Mouse (Mus musculus) G1E (cell line): ENCODE measurements at regions not wholly inside any gene's neighbourhood (a gene's known extent, or its start where the extent isn't known, plus 50 kb on each side); places are given as distances from the start of the nearest gene placed in this dataset.

Experiments used
- ATAC-seq: 2 replicates; pipeline ENCODE4 v1.8.0; 2016; ENCODE audit warnings: mild to moderate bottlenecking; ENCODE audit not compliant: insufficient number of reproducible peaks, poor library complexity, low FRiP score, severe bottlenecking; ENCODE audit errors: extremely low read depth
- DNase-seq: peaks from one replicate; pipeline ENCODE4 v3.0.0; 2012; ENCODE audit warnings: low spot score
- H3K27me3 ChIP-seq: 2 replicates; pipeline ENCODE4 v1.6.1; 2012; ENCODE audit warnings: mild to moderate bottlenecking, low read length, inconsistent platforms; ENCODE audit not compliant: insufficient read depth
- H3K36me3 ChIP-seq: replicated peaks from 2 replicates; pipeline ENCODE3; 2012; ENCODE audit warnings: mild to moderate bottlenecking, inconsistent platforms
- H3K4me1 ChIP-seq: 2 replicates; pipeline ENCODE4 v1.6.1; 2012; ENCODE audit warnings: low read depth, low read length, inconsistent platforms, mixed read lengths; ENCODE audit not compliant: insufficient read depth
- H3K4me3 ChIP-seq: 2 replicates; pipeline ENCODE4 v1.5.1; 2012; ENCODE audit warnings: low read depth, mild to moderate bottlenecking, inconsistent platforms, low read length, moderate library complexity, mixed read lengths
- H3K9me3 ChIP-seq: replicated peaks from 2 replicates; pipeline ENCODE4 v1.6.1; 2012; ENCODE audit warnings: inconsistent platforms
- CTCF ChIP-seq: IDR thresholded peaks from 2 replicates; pipeline ENCODE4 v1.5.1; 2012; ENCODE audit warnings: low read depth, low read length, inconsistent platforms, mixed read lengths
- GATA1 ChIP-seq: IDR thresholded peaks from 2 replicates; pipeline ENCODE4 v1.6.1; 2012; ENCODE audit warnings: borderline replicate concordance, low read length, inconsistent platforms, mixed read lengths
- GATA2 ChIP-seq: IDR thresholded peaks from 2 replicates; pipeline ENCODE4 v1.6.1; 2012; ENCODE audit warnings: low read depth, low read length, inconsistent platforms, borderline replicate concordance
- POLR2AphosphoS5 ChIP-seq: IDR thresholded peaks from 2 replicates; pipeline ENCODE4 v1.6.1; 2012; ENCODE audit warnings: low read depth, low read length, inconsistent platforms; ENCODE audit not compliant: insufficient replicate concordance
- TAL1 ChIP-seq: conservative IDR thresholded peaks from 2 replicates; pipeline ENCODE4 v1.6.1; 2012; ENCODE audit warnings: low read depth, low read length, inconsistent platforms, mixed read lengths

DNA sequence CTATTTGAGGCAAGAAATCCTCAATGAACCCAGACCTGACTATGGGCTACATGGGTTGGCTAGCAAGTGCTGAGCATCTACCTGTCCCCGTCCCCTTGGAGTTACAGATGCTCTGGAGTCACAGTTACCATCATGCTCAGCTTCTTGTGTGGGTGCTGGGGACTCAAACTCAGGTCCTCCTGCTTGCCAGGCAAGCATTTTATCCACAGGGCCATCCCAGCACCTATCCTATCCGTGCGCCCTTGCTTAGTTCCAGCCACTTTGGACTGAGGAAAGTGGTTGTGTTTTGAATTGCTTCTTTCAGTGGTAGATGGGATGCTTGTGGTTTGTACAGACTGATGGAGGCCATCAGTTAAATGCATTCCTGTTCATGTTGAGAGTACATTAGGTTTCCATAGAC is 85.0 kb upstream of the Klf14 start:
- Histone ChIP-seq H3K27me3 (peaks cover 3% of the 10 kb centered on the region), H3K9me3 (no peaks in the 10 kb centered on the region), H3K4me1 (no peaks in the 10 kb centered on the region), H3K36me3 (no peaks in the 10 kb centered on the region), H3K4me3 (no peak overlapping the region)
- no peak for TF ChIP-seq POLR2AphosphoS5
- no peak for TF ChIP-seq GATA1
- TF ChIP-seq GATA2: no peak
- TF ChIP-seq TAL1: no peak
- TF ChIP-seq CTCF: no peak
- no peak for DNase-seq
- no peak for ATAC-seq

DNA sequence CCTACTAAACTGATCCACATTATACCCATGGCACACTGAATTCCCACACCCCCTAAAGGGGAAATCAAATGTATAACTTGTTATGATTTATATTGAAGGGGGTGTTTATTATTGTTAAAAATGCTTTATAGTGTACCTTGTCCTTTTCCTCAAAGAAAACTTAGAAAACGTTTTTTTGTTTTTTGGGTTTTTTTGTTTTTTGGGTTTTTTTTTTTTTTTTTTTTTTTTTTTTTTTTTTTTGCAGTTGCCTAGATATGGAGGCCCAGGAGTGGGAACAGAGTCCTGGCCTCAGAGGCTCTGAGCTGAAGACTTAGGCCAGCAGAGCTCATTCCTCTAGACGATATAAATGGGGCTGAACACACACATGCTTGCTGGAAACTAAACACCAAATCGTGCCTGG is 87.3 kb upstream of the Klf14 start:
- ATAC-seq (no peak), DNase-seq (no peak)
- TF ChIP-seq POLR2AphosphoS5: no peak
- no peak for TF ChIP-seq GATA2
- no peak for TF ChIP-seq CTCF
- no peak for TF ChIP-seq TAL1
- no peak for TF ChIP-seq GATA1

DNA sequence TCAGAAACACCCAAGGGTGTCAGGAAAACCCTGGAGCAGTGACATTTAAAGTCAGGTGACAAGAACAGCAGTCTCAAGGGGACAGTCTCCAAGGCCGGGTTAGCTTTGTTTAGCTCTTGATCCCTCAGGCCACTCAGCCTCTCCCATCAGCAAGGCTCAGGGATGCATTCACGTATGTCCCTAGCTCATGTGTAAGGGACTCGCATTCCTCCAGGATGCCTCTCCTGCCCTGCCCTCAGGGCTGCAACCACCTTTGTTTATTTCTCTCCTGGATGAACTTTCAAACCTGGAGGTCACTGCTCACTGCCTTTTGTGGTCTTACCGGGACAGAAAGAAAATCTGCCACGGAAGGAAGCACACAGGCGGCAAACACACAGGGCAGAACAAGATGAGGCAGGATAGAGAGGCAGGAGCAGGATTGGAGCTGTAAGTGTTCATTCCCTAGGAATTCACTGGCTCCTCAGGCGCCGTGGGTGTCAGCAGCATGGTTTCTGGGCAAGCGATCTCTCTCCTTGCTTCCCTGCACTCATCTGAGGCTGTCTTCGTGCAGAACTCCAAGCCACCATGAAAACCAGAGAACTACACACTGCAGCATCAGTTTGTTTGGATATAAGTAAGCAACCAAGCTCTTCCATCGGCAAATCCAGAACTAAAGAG is 90.2 kb upstream of the Klf14 start:
- ATAC-seq (no peak), DNase-seq (no peak)
- Histone ChIP-seq H3K4me1 (no peaks in the 10 kb centered on the region), H3K27me3 (peaks cover 4% of the 10 kb centered on the region; the same call in 1 of the 2 replicates), H3K36me3 (no peaks in the 10 kb centered on the region), H3K4me3 (no peak overlapping the region), H3K9me3 (no peaks in the 10 kb centered on the region)
- no peak for TF ChIP-seq GATA1
- TF ChIP-seq POLR2AphosphoS5: no peak
- TF ChIP-seq CTCF: no peak
- no peak for TF ChIP-seq TAL1
- TF ChIP-seq GATA2: no peak

More for the DNA sequence above, 87.3 kb upstream of the Klf14 start:
- no peaks in the 10 kb centered on the region for H3K4me1 ChIP-seq
- no peaks in the 10 kb centered on the region for H3K36me3 ChIP-seq
- H3K4me3 ChIP-seq: no peak overlapping the region
- peaks cover 6% of the 10 kb centered on the region for H3K27me3 ChIP-seq
- H3K9me3 ChIP-seq: no peaks in the 10 kb centered on the region

DNA sequence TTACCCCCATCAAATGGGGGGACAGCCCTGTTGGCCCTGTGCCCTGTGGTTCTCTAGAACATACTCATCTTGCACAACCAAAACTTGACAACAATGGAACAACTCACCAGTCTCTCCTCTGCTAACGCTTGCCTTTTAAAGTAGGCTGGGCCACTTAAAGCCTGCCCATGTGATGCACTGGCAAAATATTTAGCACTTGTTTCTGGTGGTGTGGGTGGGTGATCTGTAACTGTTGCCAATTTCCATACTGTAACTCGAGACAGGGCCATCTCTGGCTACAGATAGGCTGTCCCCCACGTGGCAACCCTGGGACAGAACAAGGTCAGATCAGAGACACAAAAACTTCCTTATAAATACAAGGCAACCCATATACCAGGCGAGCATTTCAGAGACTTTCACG is 92.0 kb upstream of the Klf14 start:
- TF ChIP-seq GATA1 (no peak), POLR2AphosphoS5 (no peak), GATA2 (no peak), CTCF (no peak), TAL1 (no peak)
- H3K4me1 ChIP-seq: no peaks in the 10 kb centered on the region
- no peak for ATAC-seq
- H3K9me3 ChIP-seq: no peaks in the 10 kb centered on the region
- no peak overlapping the region for H3K4me3 ChIP-seq
- H3K27me3 ChIP-seq: peaks cover 4% of the 10 kb centered on the region
- peaks cover 4% of the 10 kb centered on the region for H3K36me3 ChIP-seq
- no peak for DNase-seq

DNA sequence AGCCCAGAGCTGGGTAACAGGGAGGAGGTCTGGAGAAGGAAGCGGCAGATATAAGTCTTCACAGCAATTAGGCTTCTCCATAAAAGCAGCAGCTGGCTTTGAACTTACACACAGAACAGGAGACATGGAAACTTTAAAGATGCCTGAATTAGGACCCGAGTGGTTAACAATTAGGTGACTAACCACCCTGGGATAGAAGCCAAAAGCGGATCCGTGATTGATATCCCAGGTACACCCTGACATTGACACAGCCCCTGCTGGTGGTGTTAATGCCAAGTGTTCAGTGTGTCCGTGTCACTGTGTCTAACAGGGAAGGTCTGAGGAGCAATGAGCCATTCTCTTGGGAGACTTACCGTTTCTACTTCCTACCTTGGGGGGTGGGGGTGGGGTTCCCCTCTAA is 92.9 kb upstream of the Klf14 start:
- H3K36me3 ChIP-seq: peaks cover 11% of the 10 kb centered on the region
- DNase-seq: no peak
- H3K9me3 ChIP-seq: no peaks in the 10 kb centered on the region
- no peak for TF ChIP-seq CTCF
- TF ChIP-seq GATA1: no peak
- no peak for TF ChIP-seq TAL1
- TF ChIP-seq POLR2AphosphoS5: no peak
- no peak for TF ChIP-seq GATA2
- H3K27me3 ChIP-seq: peaks cover 4% of the 10 kb centered on the region
- no peaks in the 10 kb centered on the region for H3K4me1 ChIP-seq
- no peak overlapping the region for H3K4me3 ChIP-seq
- ATAC-seq: no peak

DNA sequence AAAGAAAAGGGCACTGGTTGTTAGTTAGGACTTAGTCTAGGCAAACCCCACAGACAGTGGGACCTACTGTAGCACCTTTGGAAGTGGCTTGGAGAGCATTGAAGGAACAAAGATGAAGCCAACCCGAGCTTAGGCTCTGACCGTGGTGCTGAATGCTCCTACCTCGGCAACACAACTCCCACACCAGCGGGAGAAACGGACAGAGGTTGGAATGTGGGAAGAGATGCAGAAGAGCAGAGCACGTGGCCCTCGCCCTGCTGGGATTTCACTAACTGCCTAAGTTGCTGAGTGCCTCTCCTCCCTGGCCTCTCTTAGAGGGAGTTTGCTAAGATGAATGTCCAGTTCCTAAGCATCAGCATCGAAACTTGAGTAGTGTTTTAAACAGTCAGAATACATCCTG is 94.1 kb upstream of the Klf14 start:
- Histone ChIP-seq H3K9me3 (no peaks in the 10 kb centered on the region), H3K36me3 (peaks cover 20% of the 10 kb centered on the region), H3K4me3 (no peak overlapping the region), H3K27me3 (peaks cover 6% of the 10 kb centered on the region), H3K4me1 (no peaks in the 10 kb centered on the region)
- no peak for TF ChIP-seq GATA1
- TF ChIP-seq CTCF: no peak
- TF ChIP-seq TAL1: no peak
- TF ChIP-seq GATA2: no peak
- no peak for TF ChIP-seq POLR2AphosphoS5
- DNase-seq (no peak), ATAC-seq (no peak)
